Mouse (Mus musculus) forelimb bud, embryonic 11.5 days (tissue): ENCODE results near the gene Bcl9.

Experiments used
- DNase-seq: peaks from one replicate; pipeline ENCODE4 v3.0.0-alpha.2; 2012; ENCODE audit warnings: low read depth, low spot score

The Bcl9 gene

GRCm38 (mm10) chr3:97232328-97232727 is 65.4 kb downstream of the Bcl9 start:
- no peak for DNase-seq

- DNase-seq = no peak
Observed at GRCm38 (mm10) chr3:97231857-97232256, 65.9 kb downstream of the Bcl9 start.

GRCm38 (mm10) chr3:97230631-97231404 is 66.9 kb downstream of the Bcl9 start:
- no peak for DNase-seq

- no peak for DNase-seq
Observed at GRCm38 (mm10) chr3:97228457-97228856, 69.3 kb downstream of the Bcl9 start.

GRCm38 (mm10) chr3:97228020-97228419 is 69.7 kb downstream of the Bcl9 start:
- no peak for DNase-seq

- peak; percentile 93 for DNase-seq
Observed at GRCm38 (mm10) chr3:97227259-97228005, 70.3 kb downstream of the Bcl9 start.

GRCm38 (mm10) chr3:97226719-97227118 is 71.0 kb downstream of the Bcl9 start:
- peak; percentile 49 for DNase-seq

GRCm38 (mm10) chr3:97225231-97225630 is 72.5 kb downstream of the Bcl9 start:
- no peak for DNase-seq

GRCm38 (mm10) chr3:97223261-97223660 is 74.5 kb downstream of the Bcl9 start:
- DNase-seq = no peak

- no peak for DNase-seq
Observed at GRCm38 (mm10) chr3:97215526-97215925, 82.2 kb downstream of the Bcl9 start.

GRCm38 (mm10) chr3:97214439-97214838 is 83.3 kb downstream of the Bcl9 start:
- DNase-seq = no peak

- DNase-seq = no peak
Observed at GRCm38 (mm10) chr3:97213871-97214270, 83.8 kb downstream of the Bcl9 start.

- no peak for DNase-seq
Observed at GRCm38 (mm10) chr3:97211177-97211576, 86.5 kb downstream of the Bcl9 start.

- DNase-seq = no peak
Observed at GRCm38 (mm10) chr3:97209351-97209750, 88.4 kb downstream of the Bcl9 start.

GRCm38 (mm10) chr3:97206521-97206920 is 91.2 kb downstream of the Bcl9 start:
- no peak for DNase-seq

GRCm38 (mm10) chr3:97203880-97204279 is 93.8 kb downstream of the Bcl9 start:
- DNase-seq = no peak

- DNase-seq = peak; percentile 76
Observed at GRCm38 (mm10) chr3:97201943-97202342, 95.8 kb downstream of the Bcl9 start.

- DNase-seq = no peak
Observed at GRCm38 (mm10) chr3:97199261-97199660, 98.5 kb downstream of the Bcl9 start.

GRCm38 (mm10) chr3:97196571-97196970 is 101.1 kb downstream of the Bcl9 start:
- DNase-seq = no peak

GRCm38 (mm10) chr3:97185098-97185860 is 112.4 kb downstream of the Bcl9 start:
- peak; percentile 63 for DNase-seq

- DNase-seq = no peak
Observed at GRCm38 (mm10) chr3:97183810-97184209, 113.9 kb downstream of the Bcl9 start.

GRCm38 (mm10) chr3:97180527-97180926 is 117.2 kb downstream of the Bcl9 start:
- no peak for DNase-seq
